Mouse (Mus musculus): ENCODE measurements around the gene Prkce. TPM values are rescaled to one million over a fixed set of nuclear protein-coding genes. Genes with fewer than 3 reads are reported as not detected.

Prkce gene
- total RNA-seq, 2 experiments from 2014 or later = 276 to 292 TPM

DNA sequence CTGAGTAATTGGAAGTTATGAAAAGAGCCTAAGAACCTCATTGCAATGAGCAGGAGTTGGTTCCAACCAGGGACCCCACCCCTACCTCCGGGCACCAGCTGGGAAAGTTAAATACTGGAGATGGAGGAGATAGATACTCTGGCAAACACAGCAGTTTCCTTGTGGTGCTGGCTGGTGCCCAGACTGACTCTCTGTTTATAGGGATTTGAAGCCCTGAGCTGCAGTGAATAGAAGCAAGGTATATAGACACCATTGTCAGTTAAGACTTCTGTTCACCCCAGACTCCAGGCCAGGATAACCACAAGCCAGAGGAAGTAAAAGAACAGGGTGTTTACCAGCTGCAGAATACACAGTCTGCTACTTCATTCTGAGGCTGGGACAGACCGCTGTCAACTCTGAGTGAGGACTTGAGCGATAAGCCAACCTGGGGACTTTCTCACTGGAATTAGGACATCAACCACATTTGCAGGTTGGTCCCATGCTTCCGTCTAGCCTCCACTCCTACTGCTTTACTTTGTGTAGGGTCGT is 110.5 kb downstream of the Prkce start:
- intact Hi-C loops (cut with DNase I) = no loop called here
- DNase-seq (ENCODE audit: low spot score in 2 of 2) = no peak

DNA sequence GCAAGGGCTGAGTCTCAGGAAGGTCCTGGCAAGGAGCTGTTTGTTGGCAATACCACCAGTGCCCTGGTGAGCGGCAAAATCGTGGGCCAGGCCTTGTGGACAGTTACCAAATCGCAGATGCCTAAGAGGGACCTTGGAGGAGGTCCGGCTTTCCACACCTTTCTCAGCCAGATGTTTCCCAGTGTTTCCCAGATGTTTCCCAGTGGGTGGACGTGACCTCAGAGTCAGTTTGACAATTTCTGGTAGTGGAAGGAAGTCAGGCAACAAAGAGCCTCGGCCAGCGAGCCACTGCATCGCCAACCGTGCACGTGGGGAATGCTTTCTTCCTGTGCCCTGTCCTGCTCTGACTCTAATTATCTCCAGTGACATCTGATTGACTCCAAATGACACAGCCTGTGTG is 112.2 kb downstream of the Prkce start:
- no peak for DNase-seq (ENCODE audit: low spot score in 2 of 2)
- intact Hi-C loops (cut with DNase I) = no loop called here

DNA sequence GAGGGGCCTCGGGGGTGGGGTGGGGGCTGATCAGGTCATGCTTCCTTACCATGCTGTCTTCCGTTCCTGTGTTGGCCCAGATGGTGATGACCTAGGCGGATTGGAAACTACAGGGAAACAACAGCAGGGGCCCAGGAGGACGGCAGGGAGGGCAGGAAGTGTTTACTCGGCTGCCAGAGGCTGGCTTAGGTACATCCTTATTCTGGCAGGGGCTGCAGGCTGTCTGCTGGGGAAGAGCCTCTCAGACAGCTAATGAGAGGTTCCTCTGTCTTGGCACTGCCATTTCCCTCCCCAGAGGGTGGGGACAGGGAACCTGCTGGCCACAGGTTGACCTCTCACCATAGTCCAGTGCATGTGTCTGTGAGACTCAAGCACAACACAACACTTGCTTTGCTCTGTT is 116.2 kb downstream of the Prkce start:
- intact Hi-C loops (cut with DNase I) = no loop called here
- DNase-seq (ENCODE audit: low spot score in 2 of 2) = no peak

DNA sequence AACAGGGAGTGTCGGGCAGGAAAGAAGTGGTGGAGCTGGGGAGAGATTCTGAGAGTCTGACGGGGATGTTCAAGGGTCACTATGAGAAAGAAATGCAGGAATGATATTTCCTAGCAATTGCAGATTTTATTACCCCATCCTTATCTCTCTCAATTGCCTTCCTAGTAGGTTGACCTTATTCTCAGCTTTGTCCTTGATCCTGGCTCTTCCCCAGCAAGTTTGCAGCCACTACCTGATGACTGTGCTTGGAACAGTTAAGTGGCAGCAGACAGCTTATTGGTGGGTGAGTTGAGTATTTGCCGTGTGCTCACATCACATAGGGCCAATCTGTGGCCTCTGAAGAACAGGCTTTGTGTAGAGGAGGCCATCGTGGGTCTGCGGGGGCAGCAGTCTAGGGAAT is 117.5 kb downstream of the Prkce start:
- no peak for DNase-seq (ENCODE audit: low spot score in 2 of 2)
- intact Hi-C loops (cut with DNase I) = no loop called here

DNA sequence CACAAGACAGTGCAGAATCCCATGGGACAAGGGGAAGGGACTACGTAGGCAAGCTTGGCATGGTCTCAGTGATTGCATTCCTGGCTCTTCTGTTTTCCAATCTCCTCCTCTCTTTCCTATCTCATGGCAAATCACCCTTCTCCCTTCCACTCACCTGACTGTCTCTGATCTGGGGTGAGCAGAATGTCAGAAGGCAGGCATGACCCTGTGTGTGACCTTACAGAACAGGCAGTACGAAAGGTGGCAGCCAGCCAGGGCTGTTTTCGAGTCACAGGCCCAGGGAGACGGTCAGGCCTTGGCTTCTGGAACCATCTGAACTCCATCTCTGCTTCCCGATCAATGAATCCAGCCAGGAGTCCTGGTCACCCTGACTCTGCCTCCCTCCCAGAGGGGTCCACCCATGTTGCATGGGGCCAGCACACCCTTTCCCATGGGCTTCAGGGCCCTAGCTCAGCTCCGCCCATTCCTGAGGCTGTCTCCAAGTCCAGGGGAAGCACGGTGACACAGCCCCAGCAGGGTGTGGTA is 119.2 kb downstream of the Prkce start:
- no peak for DNase-seq (ENCODE audit: low spot score in 2 of 2)
- intact Hi-C loops (cut with DNase I) = no loop called here

DNA sequence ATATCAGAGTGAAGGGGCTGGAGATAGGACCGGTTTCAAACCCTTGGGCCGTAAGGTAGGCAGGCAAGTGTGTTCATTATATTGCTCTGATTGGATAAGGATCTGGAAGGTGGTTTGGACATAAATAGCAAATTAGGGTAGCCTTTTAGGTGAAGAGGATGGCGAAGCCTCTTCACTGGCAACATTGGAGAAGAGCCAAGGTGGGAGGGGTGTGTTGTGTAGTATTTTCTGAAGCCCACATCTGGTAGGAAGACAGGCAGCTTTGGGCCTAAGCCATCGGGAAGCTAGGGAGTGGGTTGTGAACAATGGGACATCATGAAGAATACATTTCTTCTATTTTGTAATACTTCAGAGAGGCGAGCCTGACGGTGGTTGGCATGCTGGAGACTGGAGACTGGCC is 125.1 kb downstream of the Prkce start:
- intact Hi-C loops (cut with DNase I) = loop anchor here (5.0 kb wide), 1 partner anchor 125 kb away; the partner anchor contains the start of gene Prkce
- no peak for DNase-seq (ENCODE audit: low spot score in 2 of 2)

DNA sequence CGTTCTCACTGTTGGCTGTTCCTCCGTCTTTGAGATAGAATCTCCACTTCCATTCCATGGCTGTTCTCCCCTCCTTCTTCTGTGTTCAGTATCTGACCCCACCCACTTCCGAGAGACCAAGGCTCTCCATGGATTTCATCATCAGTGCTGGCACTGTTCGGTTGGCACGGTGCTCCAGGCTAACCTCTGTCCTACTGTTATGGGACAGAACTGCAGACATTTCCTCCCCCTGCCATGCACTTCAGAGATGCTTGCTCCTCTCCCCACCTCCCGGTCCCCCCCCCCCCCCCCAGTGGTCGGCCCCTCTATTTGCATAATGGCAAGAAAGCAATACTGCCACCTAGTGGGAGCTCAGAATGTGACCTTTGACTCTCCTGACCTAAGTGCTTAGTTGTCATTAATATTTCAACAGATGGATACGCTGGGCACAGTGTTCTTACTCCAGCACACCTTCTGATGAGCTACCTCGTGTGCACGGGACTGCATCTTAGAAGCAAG is 125.7 kb downstream of the Prkce start:
- intact Hi-C loops (cut with DNase I) = loop anchor here (5.0 kb wide), 1 partner anchor 126 kb away; the partner anchor contains the start of gene Prkce
- DNase-seq (ENCODE audit: low spot score in 2 of 2) = no peak

DNA sequence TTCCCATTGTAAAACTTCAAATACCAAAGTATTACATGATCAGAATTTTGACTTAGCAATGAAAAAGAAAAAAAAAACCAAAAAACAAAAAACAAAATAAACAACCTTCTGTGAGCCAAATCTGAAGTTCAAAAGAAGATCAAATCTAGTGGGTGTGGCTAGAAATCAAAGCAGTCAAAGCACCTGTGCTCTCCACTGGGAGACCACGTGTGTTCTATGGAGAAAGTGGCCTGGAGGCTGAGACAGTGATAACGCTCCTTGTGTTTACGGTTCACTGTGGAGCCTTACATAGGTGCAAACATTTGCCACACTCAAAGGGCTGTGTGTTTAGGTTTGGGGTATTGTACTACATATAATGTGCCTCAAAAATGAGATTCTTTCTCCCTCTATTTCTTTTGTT is 132.0 kb downstream of the Prkce start:
- DNase-seq (ENCODE audit: low spot score in 2 of 2) = no peak
- intact Hi-C loops (cut with DNase I) = no loop called here

DNA sequence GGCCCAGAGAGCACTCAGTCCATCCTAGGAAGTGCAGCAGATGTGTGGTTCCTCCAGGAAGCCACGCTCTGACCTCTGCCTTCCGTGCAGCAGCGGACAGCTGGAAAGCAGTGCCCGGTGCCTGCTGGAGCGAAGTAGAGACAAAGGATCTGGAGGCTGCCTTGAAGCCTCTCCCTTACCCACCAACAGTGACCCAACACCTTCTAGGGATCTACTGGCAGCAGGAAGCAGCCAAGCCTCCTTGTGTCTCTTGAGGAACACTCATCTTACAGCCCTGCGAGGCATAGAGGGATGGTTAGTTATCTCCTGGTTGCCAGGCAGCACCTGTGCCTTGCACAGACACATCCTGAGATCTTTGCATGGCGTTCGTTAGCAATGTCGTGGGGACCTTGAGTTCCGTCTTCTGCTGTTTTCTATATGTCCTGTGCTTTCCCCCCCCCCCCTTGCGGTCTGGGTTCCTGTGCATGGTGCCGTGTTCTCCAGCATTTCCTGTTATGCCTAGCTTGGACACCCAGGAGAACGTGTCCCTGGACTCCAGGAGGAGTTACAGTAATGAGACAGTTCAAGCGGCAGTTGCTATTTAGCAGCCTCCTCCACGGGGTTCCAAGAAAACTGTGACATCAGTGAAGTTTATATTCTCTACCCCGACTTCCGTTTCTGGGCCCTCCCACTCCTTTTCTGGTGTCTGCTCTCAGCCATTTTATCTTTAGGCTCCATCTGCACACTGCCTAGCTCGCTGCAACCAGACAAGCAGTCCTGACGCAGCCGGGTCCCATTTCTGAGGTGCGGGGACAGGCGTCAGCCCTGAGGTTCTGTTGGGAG is 133.4 kb downstream of the Prkce start:
- intact Hi-C loops (cut with DNase I) = loop anchor here (1.0 to 5.0 kb wide), 3 partner anchors 19 to 136 kb away; no protein-coding TSS in a partner anchor

DNA sequence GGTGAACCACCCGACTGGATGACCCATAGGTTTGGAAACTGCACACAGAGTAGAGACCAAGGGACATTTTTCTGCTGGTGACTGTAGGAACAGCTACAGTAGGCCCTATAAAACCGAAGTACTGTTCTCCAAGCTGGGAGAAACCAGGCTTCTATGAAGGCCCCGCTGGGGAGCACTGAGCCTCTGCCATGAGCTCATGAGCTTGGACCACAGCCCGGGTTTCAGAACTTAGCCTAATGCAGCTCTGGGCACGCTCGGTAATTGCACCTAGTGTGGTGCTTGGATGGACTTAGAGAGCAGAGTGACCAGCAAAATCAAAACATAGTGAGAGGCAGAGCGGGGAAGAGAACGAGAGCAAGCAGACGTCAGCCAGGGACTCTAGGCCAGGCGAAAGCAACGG is 134.7 kb downstream of the Prkce start:
- intact Hi-C loops (cut with DNase I) = loop anchor here (5.0 kb wide), 2 partner anchors 45 to 135 kb away; no protein-coding TSS in a partner anchor
- no peak for DNase-seq (ENCODE audit: low spot score in 2 of 2)

More for the DNA sequence above, 133.4 kb downstream of the Prkce start:
- peak; percentile 77 to 84 for DNase-seq (ENCODE audit: low spot score in 2 of 2)

DNA sequence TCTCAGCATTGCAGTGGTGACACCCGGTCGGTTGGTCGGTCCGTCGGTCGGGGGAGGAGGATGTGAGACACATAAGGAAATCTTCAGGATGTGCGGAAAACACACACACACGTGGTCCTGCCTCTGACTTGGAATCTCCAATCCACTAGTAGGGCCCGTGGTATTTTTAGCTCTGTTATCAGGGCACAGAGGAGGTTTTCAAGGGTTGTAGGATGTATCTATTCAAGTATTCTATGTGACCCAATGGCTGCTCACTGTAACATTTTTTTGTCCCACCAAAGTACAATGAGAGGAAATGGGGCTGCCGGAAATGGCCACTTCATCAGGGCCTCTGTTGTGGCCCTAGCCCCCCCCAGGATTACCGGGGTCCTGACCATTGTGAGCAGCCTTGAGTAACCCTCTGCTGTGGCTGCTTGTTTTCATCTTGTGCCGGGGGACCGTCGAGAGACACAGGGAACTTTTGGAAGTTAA is 135.3 kb downstream of the Prkce start:
- no peak for DNase-seq (ENCODE audit: low spot score in 2 of 2)
- intact Hi-C loops (cut with DNase I) = loop anchor here (5.0 kb wide), 2 partner anchors 44 to 134 kb away; no protein-coding TSS in a partner anchor

DNA sequence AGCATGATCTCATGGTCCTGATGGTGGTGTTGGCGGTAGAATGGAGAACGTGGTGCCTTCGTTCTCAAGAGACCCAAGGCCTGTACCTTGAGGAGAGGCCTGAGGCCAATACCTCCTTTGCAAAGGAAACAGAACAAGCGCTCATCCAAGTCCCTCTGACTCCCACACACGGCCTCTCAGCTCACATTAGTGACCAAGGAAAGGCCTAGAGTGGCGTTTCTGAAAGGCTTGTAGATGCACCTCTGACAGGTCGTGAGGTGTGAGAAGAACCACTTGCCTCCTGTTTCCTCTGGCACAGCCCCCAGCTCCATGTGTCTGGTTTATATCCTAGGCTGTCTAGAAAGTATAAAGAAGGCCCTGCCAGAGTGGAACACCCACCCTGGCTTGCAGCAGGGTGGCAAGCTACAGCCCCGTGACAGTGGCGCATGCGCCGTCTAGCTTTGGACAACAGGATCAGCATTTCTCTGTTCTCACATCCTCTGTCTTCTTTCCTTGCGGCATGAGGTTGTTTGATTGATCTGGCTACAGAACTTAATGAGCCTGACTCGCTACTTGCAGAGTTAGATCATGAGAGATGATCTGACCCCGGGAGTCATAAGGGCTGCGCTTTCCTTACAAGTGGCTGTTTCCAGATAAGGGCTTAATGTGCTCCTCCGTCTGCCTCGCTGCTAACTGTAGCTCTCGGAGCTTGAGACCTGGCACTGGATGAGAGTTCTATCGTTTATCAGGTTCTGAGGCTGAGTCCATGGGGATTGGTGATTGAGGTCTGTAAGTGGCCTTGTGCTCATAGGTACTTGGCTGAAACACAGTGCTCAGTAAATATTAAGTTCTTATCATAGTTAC is 136.0 kb downstream of the Prkce start:
- DNase-seq (ENCODE audit: low spot score in 2 of 2) = no peak
- intact Hi-C loops (cut with DNase I) = loop anchor here (5.0 kb wide), 2 partner anchors 44 to 134 kb away; no protein-coding TSS in a partner anchor

DNA sequence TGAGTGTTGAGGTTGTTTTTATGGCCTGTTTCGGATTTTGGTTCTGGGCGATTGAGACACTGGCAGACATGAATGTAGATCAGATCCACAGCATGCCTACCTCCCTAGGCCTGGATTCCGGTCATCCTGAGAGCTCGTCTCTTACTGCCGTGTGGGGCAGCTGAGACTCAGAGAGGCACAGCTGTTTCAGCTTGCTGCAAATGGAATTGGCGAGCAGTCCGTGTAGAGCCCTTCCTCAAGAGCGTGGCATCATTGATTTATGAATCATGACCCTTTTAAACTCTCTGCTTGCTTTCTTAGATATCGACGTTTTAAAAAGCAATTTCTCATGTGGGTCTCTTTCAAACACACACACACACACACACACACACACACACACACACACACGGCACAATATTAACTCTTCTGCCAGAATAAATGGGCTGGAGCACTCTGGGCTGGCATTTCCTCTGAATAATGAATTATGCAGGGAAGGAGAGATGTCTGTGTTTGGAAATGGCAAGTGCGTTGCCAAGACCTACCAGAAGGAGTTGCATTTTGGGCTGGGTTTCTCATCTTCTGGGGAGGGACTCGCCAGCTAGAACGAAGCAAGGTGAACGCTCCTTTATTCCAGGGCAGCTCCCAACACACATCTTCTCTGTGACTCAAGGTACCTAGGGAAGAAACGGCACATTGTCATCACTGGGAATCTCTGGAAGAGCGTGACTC is 137.5 kb downstream of the Prkce start:
- intact Hi-C loops (cut with DNase I) = loop anchor here (5.0 kb wide), 2 partner anchors 42 to 132 kb away; no protein-coding TSS in a partner anchor
- no peak for DNase-seq (ENCODE audit: low spot score in 2 of 2)

DNA sequence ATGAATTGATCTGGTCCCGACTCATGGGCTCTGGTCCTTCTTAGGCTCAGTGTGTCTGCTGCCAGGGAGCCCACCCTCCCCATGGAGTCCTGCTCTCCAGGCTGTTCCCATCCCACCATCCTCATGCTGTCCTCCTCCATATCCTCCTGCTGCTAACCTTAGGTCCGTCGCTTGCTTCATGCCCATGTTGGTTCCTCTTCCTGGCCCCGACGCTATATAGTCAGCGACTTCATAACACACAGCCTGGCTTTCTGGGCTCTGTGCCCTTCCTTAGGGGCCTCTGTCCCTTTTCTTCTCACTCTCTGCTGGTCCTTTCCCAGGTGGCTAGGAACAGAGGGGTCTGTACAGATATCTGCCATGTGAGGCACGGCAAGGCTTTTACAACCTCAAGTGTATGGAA is 138.6 kb downstream of the Prkce start:
- intact Hi-C loops (cut with DNase I) = no loop called here

DNA sequence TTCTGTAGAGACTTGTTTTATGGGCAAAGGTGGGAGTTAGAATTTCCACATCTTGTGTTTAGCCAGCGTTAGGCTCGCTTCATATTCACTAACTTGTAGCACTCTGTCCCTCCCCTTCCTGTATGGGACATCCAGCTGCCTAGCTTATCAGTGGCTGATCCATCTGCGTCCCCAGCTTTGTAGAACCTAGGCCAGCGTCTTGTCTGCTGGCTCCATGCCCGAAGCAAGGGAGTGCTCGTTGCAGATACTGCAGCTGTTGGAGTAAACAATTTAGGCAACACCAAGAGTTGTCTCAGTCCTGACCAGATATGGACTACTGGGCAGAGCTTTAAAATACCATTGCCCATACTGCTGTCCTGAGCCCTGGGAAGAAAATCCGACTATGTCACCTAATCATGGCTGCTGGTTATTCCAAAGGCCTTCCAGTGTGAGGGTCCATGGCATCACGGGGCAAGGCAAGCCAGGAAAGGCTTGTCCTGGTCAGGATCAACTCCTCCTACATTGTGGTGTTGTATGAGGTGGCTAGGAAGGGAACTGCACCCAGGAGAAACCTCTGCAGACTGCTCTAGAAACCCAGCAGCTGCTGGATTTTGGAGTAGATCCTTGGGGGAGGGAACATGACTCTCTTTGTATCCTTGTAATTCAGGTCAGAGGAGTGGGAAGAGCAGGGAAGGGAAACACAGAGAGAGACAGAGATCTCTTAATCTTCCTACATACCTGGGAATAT is 146.0 kb downstream of the Prkce start:
- no peak for DNase-seq (ENCODE audit: low spot score in 2 of 2)

More for the DNA sequence above, 138.6 kb downstream of the Prkce start:
- no peak for DNase-seq (ENCODE audit: low spot score in 2 of 2)

DNA sequence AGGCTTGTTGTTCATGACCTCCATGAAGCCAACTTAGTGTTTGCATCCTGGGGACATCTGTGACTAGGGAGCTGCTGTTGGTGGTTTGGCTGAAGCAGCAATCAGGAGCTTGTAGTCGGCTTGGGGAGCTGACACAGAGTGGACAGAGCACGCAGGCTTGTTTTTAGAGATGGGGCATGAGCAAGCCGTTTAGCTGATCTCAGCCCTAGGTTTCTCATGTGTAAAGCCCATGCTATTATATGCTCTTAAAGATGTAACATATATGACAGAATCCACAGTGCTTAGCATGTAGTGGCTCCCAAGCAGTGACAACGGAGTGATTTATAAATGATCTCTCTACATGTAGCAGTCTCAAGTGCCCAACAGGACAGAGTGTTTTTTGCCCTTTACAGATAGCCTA is 148.3 kb downstream of the Prkce start:
- intact Hi-C loops (cut with DNase I) = no loop called here
- no peak for DNase-seq (ENCODE audit: low spot score in 2 of 2)

More for the DNA sequence above, 146.0 kb downstream of the Prkce start:
- intact Hi-C loops (cut with DNase I) = no loop called here

DNA sequence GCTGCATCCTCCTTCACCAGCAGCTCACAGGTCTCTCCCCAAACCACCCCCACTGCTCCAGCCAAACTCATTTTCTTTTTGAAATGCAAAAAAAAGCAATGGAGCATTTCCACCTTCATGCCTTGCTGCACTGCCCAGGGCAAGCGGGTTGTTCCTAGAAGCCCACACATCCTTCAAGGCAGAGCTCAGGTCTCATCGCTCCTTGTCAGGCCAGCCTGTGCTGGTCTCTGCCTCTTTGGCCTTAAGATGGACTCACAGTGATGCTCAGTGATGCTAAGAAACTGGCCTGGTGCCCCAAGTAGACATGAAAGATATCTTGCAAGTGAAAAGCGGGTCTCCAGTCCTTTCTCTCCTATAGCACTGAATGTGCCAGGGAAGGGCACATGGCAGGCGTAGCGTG is 149.2 kb downstream of the Prkce start:
- DNase-seq (ENCODE audit: low spot score in 2 of 2) = no peak
- intact Hi-C loops (cut with DNase I) = no loop called here

DNA sequence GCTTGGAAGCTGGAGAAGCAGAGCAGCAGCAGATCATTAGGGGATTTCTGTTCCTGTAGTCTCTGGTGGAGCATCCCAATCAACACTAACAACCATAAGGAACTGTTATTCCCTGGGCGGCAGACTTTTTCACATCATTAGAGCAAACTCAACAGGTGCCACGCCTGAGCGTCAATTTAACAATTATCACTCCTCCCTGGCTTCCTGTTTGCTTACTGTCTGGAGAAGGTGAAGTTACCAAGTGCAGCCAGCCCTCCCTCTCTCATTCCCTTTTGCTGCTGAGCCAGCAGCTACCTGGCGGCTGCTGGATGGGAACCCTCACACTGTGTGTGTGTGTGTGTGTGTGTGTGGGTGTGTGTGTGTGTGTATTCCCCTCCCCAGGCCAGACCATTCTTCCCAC is 149.6 kb downstream of the Prkce start:
- DNase-seq (ENCODE audit: low spot score in 2 of 2) = no peak
- intact Hi-C loops (cut with DNase I) = no loop called here

Measured in left cerebral cortex, postnatal 36 days (tissue).